8 mouse cellular contexts compared by ENCODE assay signal in the genomic region with DNA sequence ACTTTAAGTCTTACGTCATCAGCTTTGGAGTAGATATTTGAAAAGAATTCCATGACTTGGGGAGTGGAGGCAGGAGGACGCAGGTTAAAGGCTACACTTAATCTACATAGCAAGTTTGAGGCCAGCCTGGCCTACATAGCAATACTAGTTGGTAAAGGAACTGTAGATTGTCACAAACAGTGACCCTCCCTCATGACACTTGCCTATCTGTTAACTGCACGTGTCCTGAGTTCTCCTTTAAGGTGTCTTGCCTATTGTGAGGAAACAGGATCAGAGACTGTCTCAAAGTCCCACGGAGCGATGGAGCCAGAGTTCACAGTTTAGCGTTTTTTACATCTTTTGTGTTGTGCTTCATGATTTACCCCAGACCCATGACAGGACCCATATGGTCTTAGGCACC. TPM values are rescaled to one million over a fixed set of nuclear protein-coding genes. Genes with fewer than 3 reads are reported as not detected.
A peak's percentile ranks its signal among the peaks of the same experiment; 100 is the strongest.
DNase-seq lines count a peak whose midpoint lies in the region; ATAC-seq and TF ChIP-seq lines count a peak whose summit lies in the region.

No protein-coding gene starts in this region.

- no peaks in the 10 kb centered on the region for H3K36me3 ChIP-seq in embryonic facial prominence, embryonic 14.5 days (ENCODE audit: control insufficient read depth, insufficient read depth, low read length)
- H3K36me3 ChIP-seq in limb, embryonic 12.5 days: no peaks in the 10 kb centered on the region
- H3K36me3 ChIP-seq in neural tube, embryonic 14.5 days (ENCODE audit: control insufficient read depth, insufficient read depth, low read length): no peaks in the 10 kb centered on the region

- no peak overlapping the region for H3K9ac ChIP-seq in embryonic facial prominence, embryonic 14.5 days (ENCODE audit: low read depth, low read length)
- H3K9ac ChIP-seq in limb, embryonic 12.5 days (replicated peaks): no peak overlapping the region
- H3K9ac ChIP-seq in neural tube, embryonic 14.5 days (replicated peaks; ENCODE audit: low read depth, low read length): no peak overlapping the region; the same call in 1 of the 2 replicates

- peaks cover 6% of the 10 kb centered on the region; the same call in 1 of the 2 replicates for H3K4me1 ChIP-seq in embryonic facial prominence, embryonic 14.5 days (ENCODE audit: control insufficient read depth, insufficient read depth, low read length)
- H3K4me1 ChIP-seq in limb, embryonic 12.5 days (replicated peaks): peaks cover 6% of the 10 kb centered on the region; the same call in 1 of the 2 replicates
- 0 out of 2 replicates have a peak, but pooled peaks cover 2% of the 10 kb centered on the region for H3K4me1 ChIP-seq in neural tube, embryonic 14.5 days (ENCODE audit: control insufficient read depth, insufficient read depth, low read length)

- TF ChIP-seq CTCF in left cerebral cortex, adult 2 months (IDR thresholded peaks at IDR 0.05): no peak

- H3K9me3 ChIP-seq in embryonic facial prominence, embryonic 14.5 days (ENCODE audit: control insufficient read depth, low read length): no peaks in the 10 kb centered on the region
- H3K9me3 ChIP-seq in limb, embryonic 12.5 days: no peaks in the 10 kb centered on the region
- H3K9me3 ChIP-seq in neural tube, embryonic 14.5 days (ENCODE audit: control insufficient read depth, low read length): no peaks in the 10 kb centered on the region

- no peak for ATAC-seq in embryonic facial prominence, embryonic 14.5 days (ENCODE audit: low read depth)
- ATAC-seq in limb, embryonic 12.5 days (ENCODE audit: insufficient number of reproducible peaks, insufficient read depth, low FRiP score, low TSS enrichment, low read depth): no peak
- no peak for ATAC-seq in neural tube, embryonic 14.5 days (ENCODE audit: low read depth)

- peak overlapping the region; percentile 75 for H3K4me2 ChIP-seq in embryonic facial prominence, embryonic 14.5 days (ENCODE audit: low read depth, low read length)
- peak overlapping the region; percentile 62 for H3K4me2 ChIP-seq in limb, embryonic 12.5 days
- H3K4me2 ChIP-seq in neural tube, embryonic 14.5 days (ENCODE audit: low read depth, low read length): peak overlapping the region; percentile 61; the same call in 1 of the 2 replicates

- intact Hi-C loops in left cerebral cortex, adult 2 months (cut with DNase I): no loop called here

- H3K27me3 ChIP-seq in embryonic facial prominence, embryonic 14.5 days (replicated peaks; ENCODE audit: control insufficient read depth, insufficient read depth, low read length): no peaks in the 10 kb centered on the region
- H3K27me3 ChIP-seq in limb, embryonic 12.5 days: peaks cover 22% of the 10 kb centered on the region
- H3K27me3 ChIP-seq in neural tube, embryonic 14.5 days (ENCODE audit: control insufficient read depth, insufficient read depth, low read length): no peaks in the 10 kb centered on the region

- no peak overlapping the region for H3K27ac ChIP-seq in left cerebral cortex, adult 2 months
- H3K27ac ChIP-seq in embryonic facial prominence, embryonic 14.5 days (replicated peaks; ENCODE audit: low read depth, low read length): no peak overlapping the region
- no peak overlapping the region for H3K27ac ChIP-seq in limb, embryonic 12.5 days
- no peak overlapping the region for H3K27ac ChIP-seq in neural tube, embryonic 14.5 days (ENCODE audit: low read depth, low read length)

- DNase-seq in left cerebral cortex, adult 2 months (ENCODE audit: extremely low spot score in 1 of 2, low spot score in 2 of 2): no peak
- no peak for DNase-seq in left cerebral cortex, adult 18-20 months (ENCODE audit: low spot score in 2 of 2)
- no peak for DNase-seq in embryonic facial prominence, embryonic 14.5 days (ENCODE audit: low spot score)
- DNase-seq in cerebellum, postnatal 36 days: no peak
- no peak for DNase-seq in c-Kit-positive CD71-positive TER-119-positive erythroid progenitor cells, embryonic 14.5 days (ENCODE audit: low spot score)
- DNase-seq in kidney, adult 11 months: no peak

- H3K4me3 ChIP-seq in left cerebral cortex, adult 2 months: peak overlapping the region; percentile 66
- H3K4me3 ChIP-seq in embryonic facial prominence, embryonic 14.5 days (ENCODE audit: low read depth, low read length): peak overlapping the region; percentile 80
- H3K4me3 ChIP-seq in limb, embryonic 12.5 days (replicated peaks): peak overlapping the region; percentile 65; the same call in 1 of the 2 replicates
- no peak overlapping the region; the same call in 1 of the 2 replicates for H3K4me3 ChIP-seq in neural tube, embryonic 14.5 days (ENCODE audit: low read depth, low read length)

- 81% methylated on average over 6 of the region's 6 CpGs for WGBS in embryonic facial prominence, embryonic 14.5 days
- WGBS in limb, embryonic 12.5 days: 78% methylated on average over 6 of the region's 6 CpGs
- WGBS in neural tube, embryonic 14.5 days: 84% methylated on average over 6 of the region's 6 CpGs

RNA-seq across cellular contexts. Expression of a gene that starts 0.7 kb away (rescaled TPM):
- 10 to 100 TPM; 24.7 to 25.6 TPM for total RNA-seq in left cerebral cortex, adult 2 months (2021)
- total RNA-seq in left cerebral cortex, adult 18-20 months (2021): 10 to 100 TPM; 22.9 to 28.7 TPM
- polyA plus RNA-seq in embryonic facial prominence, embryonic 14.5 days (2014; fragmentation: Nextera tagmentation; extraction: Ambion mirVana): 26.6 and 27.1 TPM in 2 replicates
- polyA plus RNA-seq in limb, embryonic 12.5 days (2016; fragmentation: Nextera tagmentation; extraction: Ambion mirVana): 16.8 and 17.5 TPM in 2 replicates
- 9.1 and 10.8 TPM in 2 replicates for polyA plus RNA-seq in neural tube, embryonic 14.5 days (2014; fragmentation: Nextera tagmentation; extraction: Ambion mirVana)
